Mouse (Mus musculus): ENCODE data around the gene Tmem198b.
"Not testable (repeated sequence)": the region's sequence is repeated elsewhere in the genome, so short reads cannot be mapped to it uniquely, and the experiment has no call there.

Gene Tmem198b

GRCm38 (mm10) chr10:128804271-128805091 lies at the start of gene Tmem198b:
Gene Tmem198b (minus strand): TSS chr10:128804370.
- DNase-seq (ENCODE audit: low spot score in 2 of 2): peak; percentile 41 to 53

GRCm38 (mm10) chr10:128850339-128850738 lies 46.2 kb upstream of the Tmem198b start:
- no peak for DNase-seq (ENCODE audit: low spot score in 2 of 2)

GRCm38 (mm10) chr10:128848426-128848825 lies 44.3 kb upstream of the Tmem198b start:
- DNase-seq (ENCODE audit: low spot score in 2 of 2): no peak

DNA sequence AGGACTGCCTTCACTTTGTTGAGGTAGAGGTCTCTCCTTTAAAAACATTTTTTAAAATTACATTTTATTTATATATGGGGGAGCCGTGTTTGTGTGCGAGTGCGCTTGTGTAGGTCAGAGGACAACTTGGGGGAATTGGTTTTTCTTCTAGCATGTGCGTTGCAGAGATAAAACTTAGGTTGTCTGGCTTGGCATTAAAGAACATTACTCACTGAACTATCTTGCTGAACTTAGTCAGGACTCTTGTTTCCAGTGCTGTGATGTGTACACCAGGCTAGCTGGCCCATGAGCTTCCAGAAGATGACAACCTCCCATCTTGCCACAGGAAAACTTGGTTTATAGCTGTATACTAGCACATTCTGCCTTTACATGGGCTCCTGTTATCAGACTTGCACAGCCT lies 42.5 kb upstream of the Tmem198b start:
- no peak for DNase-seq (ENCODE audit: low spot score in 2 of 2)

GRCm38 (mm10) chr10:128845516-128845915 lies 41.3 kb upstream of the Tmem198b start:
- no peak for DNase-seq (ENCODE audit: low spot score in 2 of 2)

GRCm38 (mm10) chr10:128843260-128843659 lies 39.1 kb upstream of the Tmem198b start:
- no peak for DNase-seq (ENCODE audit: low spot score in 2 of 2)

GRCm38 (mm10) chr10:128840612-128841011 lies 36.4 kb upstream of the Tmem198b start:
- no peak for DNase-seq (ENCODE audit: low spot score in 2 of 2)

- no peak for DNase-seq (ENCODE audit: low spot score in 2 of 2)
These were observed 35.3 kb upstream of the Tmem198b start for GRCm38 (mm10) chr10:128839434-128839833.

- no peak for DNase-seq (ENCODE audit: low spot score in 2 of 2)
These were observed 33.2 kb upstream of the Tmem198b start for GRCm38 (mm10) chr10:128837400-128837799.

- no peak for DNase-seq (ENCODE audit: low spot score in 2 of 2)
These were observed 19.7 kb upstream of the Tmem198b start for GRCm38 (mm10) chr10:128823821-128824220.

- not testable (repeated sequence) for DNase-seq (ENCODE audit: low spot score in 2 of 2)
These were observed 18.9 kb upstream of the Tmem198b start for GRCm38 (mm10) chr10:128823087-128823486.

DNA sequence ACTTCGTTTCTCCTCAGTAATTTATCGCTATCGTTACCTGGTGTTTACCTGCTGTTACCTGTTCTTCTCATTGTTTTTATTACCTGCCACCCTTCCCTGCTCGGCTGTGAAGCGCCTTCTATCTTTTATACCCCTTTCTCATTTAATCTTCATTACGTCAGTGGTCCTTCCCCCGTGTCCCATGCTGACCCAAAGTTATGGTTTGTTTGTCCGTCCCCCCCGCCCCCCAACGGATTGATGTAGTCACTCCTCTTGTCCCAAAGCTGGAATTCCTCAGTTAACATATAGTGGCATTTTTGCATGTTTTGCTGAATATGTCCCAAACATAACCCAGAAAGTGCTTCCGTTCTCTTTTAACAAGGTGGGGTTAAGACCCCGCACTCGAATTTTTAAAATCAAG lies 18.0 kb upstream of the Tmem198b start:
- DNase-seq (ENCODE audit: low spot score in 2 of 2): no peak

DNA sequence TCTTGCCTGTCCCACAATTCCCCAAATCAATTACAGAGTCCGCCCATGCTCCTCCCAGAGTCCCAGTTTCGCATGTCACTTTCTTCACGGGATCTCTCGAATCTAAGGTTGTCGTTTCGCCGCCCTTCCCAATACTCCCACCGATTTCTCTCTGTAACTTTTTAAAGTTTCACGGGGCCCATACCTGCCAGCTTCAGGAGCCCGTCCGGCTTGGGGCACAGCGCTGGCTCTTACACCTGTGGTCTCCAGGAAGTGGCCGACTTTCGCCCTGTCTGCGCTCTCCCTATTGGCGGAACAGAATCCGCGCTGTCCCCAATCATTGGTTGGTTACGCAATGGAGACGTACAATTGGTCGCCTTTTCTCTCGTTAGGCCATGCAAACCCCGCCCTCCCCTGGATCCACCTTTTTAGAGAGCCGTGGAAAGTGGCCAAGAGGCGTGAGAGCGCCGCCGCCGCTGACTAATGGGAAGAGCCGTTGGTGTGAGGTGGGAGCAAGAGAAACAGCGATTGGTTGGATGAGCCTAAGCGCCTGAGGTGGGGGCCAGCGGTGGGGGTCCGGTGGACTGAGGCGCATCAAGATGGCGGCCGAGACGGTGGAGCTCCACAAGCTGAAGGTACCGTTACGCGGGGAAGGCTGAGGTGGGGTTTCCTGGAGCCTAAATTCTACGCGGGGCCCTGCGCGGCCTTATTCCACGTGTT lies 17.3 kb upstream of the Tmem198b start, which contains the start of gene Ormdl2:
Gene Ormdl2 (minus strand): TSS at position 288 of the 699 bp plus-strand sequence.
- peak; percentile 97 to 99 for DNase-seq (ENCODE audit: low spot score in 2 of 2)

DNA sequence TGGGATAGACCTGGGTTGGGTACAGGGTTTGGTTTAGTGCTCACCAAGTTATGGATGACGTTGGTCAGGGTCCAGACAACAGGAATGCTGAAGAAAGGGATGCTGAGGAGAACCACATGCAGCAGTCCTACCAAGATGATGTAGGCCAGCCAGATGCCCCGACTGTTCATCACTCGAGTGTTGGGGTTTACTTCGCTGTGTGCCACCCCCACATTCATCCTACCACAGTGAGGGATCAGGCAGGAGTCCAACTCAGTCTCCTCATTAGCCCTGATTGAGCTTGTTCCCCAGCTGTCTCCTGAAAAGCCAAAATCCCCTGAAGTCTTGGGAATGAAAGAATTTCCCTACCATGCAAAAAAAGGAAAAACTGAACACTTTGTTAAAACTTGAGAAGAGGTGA lies 16.0 kb upstream of the Tmem198b start:
- DNase-seq (ENCODE audit: low spot score in 2 of 2): no peak

DNA sequence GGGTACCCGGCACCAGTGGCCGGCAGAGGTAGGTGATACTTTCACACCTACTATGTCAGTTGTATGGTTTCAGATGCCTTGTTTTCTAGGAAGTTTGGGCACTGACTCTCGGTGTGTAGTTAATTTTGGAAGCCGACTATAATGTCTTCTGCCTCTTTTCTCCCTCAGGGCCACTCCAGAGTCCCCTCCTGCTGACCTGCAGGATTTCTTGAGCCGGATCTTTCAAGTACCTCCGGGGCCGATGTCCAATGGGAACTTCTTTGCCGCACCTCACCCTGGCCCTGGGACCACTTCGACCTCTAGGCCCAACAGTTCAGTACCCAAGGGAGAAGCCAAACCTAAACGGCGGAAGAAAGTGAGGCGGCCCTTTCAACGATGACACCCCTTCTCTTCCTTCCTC lies 12.9 kb upstream of the Tmem198b start, which contains the start of gene Sarnp:
Gene Sarnp (plus strand): TSS at position 301 of the 400 bp plus-strand sequence.
- DNase-seq (ENCODE audit: low spot score in 2 of 2): no peak

GRCm38 (mm10) chr10:128807018-128807417 lies 2.8 kb upstream of the Tmem198b start:
- no peak for DNase-seq (ENCODE audit: low spot score in 2 of 2)

GRCm38 (mm10) chr10:128806086-128806485 lies 1.9 kb upstream of the Tmem198b start:
- no peak for DNase-seq (ENCODE audit: low spot score in 2 of 2)

GRCm38 (mm10) chr10:128805092-128806000 lies 1.2 kb upstream of the Tmem198b start:
- peak; percentile 91 to 94 for DNase-seq (ENCODE audit: low spot score in 2 of 2)

- peak; percentile 44 to 57 for DNase-seq (ENCODE audit: low spot score in 2 of 2)
These were observed 349 bp downstream of the Tmem198b start, which contains the start of gene Dnajc14 for GRCm38 (mm10) chr10:128803771-128804270. Gene Dnajc14 (plus strand): TSS chr10:128804062.

DNA sequence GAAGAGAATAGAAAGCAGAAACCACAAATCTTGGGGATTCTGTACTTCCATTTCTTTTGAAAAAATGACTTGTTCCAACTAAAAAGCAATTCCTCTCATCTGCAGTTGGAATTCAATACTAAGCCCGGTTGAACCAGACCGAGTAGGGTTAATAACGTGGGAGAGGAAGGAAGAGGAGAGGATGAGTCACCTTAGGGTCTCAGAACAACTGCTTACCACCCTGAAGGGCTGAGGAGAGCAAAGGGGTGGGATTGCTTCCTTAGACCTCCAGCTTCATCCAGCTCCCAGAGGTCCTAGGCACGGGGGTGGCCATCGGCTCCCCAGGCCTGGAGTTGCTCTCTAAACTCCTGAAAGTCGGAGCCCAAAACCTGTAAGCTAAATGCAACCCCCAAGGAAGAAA lies 809 bp downstream of the Tmem198b start:
- no peak for DNase-seq (ENCODE audit: low spot score in 2 of 2)

GRCm38 (mm10) chr10:128802956-128803355 lies 1.2 kb downstream of the Tmem198b start:
- DNase-seq (ENCODE audit: low spot score in 2 of 2): no peak

All from urinary bladder, adult 18-20 months (tissue).